Mouse (Mus musculus): ENCODE results near the gene Rhoh.

The Rhoh gene

DNA sequence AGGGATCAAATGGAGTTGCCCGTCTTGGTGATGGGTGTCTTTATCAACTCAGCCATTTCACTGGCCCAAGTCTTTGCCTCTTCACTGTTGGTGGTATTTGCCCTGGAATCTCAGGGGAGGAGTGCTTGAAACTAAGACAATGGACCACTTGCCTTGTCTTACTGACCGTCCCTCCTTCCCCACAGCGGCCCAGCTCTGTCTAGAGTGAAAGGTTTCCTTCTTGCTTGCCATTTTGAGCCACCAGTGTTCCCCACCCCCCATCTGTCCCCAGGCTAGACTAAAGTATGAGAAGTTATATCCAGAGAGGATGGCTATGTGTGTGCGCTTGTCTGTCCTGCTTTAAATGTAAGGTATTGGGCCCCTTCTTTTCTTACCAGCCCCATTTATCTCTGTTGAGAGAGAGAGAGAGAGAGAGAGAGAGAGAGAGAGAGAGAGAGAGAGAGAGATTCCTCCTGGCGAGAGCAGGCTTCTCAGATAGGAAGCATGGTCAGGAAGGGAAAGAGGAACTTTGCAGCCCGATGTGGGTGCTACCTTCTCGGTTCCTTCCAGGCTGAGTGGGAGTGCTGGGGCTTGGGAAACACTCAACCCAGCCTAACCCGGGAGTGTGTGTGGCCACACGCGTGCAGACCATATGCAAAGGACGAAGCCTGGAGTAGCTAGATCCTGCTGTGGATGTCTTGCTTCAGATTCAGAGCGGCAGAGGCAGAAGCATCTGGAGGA, 572 bp upstream of the Rhoh start:
- DNase-seq, result no peak

DNA sequence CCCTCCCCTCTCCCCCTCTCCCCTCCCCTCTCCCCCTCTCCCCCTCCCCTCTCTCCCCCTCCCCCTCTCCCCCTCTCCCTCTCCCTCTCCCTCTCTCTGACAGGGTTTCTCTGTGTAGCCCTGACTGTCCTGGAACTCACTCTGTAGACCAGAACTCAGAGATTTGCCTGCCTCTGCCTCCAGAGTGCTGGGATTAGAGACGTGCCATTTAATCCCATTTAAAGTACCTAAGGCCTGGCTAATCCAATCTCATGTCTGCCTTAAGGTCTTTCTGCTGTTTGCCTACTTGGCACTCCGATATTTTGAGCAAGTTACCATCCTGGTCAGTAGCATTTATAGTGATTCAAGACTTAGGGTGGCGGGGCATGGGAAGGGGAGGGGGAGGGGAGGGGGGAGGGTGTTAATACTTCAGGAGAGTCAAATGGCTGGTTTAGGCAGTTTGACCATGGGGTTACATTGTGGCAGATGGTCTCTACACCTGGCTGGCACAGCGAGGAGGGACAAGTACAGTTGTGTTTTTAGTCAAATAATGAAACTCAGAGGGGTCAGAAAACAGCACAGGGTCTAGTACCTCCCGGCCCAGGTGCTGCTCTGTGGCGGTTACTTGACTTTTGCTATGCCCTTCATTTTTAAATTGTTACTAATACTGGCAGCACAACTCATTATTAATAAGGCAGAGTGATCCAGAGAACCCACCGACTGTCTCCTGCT, 1.4 kb downstream of the Rhoh start:
- no peak for DNase-seq

DNA sequence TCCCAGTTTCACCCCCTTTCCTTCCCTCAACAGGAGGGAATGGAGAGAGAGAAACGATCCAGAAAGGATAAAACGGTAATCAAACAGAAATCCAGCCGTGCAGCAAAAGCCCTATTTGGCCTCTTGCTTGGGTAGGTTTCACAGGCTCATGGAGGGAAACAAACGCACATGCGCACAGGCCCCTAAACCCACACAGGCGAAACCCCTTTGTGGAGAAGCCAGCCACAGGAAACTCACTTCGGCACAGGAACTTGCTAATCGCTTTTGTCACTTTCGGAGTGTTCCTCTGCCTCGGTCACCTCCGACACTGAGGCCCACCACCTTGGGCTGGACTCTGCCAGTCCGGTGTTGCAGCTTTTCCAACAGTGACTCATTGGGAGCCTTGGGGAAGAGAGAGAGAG, 2.3 kb downstream of the Rhoh start:
- no peak for DNase-seq

DNA sequence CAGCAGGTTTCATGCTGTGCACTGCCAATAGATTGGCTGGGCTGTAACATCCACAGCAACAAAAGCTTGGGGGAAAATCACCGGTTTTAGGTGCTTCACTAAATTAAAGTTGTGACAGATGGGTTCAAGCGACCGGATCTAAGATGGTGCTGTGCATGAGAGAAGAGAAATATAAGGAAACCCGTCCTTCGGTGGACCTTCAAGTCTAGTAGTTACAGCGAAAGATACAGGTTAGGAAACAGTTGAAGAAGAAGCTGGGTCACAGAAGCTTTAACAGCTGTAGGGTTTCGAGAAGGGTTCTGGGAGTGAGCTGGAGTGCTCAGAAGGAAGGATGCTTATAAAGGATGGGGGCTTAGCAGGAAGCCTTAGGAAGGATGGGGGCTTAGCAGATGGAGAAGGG, 3.5 kb downstream of the Rhoh start:
- DNase-seq, result no peak

DNA sequence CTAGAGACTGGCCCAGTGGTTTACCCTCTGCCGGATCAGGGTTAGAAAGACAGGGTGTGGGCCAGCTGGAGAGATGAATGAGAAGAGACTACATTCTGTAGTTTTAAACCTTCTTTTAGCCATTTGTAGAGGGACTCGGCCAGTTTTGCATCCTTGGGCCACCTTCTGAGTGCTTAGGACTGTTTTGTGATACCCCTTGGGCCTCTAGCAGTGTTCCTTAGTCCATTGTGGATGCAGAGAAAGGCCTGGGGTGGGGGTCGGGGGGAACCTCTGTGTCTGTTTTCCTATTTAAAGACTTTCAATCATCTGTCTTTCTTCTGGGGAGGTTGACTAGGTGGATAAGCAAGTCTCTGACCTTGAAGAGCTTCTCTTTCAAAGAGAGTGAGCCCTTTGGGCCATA, 3.9 kb downstream of the Rhoh start:
- DNase-seq, result no peak

DNA sequence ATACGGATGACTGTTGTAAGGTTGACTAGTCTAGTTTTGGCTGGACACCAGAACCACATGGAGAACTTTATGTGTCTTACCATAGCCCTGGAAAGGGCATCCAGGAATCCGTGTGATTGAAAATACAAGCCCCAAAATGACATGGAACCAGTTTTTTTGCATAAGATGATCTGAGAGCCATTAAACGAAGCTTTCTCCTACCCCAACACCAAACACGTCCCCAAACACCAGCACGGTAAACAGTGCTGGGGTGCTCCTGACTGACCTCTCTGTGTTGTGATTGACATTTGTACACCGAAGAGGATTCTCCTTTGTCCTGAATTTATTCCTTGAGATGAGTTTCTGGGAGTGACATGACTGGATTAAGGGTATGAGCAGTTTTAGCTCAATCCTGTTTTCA, 5.6 kb downstream of the Rhoh start:
- no peak for DNase-seq

DNA sequence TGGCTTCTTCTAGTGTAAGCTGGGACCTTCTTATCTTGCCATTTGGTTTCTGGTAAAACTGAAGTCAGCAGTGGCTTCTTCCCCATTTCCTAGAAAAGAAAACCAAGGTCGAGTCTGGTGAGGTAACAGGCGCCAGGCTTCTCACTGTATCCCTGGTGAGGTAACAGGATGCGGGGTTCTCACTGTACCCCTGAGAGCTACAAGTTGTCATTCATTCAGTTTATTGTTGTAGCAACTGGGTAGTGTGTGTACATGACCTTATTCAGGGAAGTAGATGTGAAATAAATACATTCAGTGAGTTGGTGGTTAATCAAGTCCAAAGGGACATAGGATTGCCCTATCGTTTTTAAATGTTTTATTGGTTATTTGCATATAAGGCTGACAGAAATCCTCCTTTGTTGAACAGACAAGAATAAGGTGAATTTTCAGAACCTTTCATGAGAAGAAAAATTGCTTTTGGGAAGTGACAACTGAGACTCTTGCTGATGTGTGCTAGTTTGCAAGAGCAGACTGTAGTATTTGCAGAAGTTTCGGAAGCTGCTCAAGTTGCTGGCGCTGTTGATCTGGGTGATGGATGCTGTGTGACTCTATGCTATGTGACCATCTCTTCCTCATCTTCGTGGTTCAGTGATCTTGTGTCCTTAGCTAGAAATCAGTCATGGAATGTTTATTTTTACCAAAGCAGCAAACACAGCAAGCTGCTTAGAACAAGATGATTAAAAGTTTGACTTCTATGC, 6.5 kb downstream of the Rhoh start:
- no peak for DNase-seq

DNA sequence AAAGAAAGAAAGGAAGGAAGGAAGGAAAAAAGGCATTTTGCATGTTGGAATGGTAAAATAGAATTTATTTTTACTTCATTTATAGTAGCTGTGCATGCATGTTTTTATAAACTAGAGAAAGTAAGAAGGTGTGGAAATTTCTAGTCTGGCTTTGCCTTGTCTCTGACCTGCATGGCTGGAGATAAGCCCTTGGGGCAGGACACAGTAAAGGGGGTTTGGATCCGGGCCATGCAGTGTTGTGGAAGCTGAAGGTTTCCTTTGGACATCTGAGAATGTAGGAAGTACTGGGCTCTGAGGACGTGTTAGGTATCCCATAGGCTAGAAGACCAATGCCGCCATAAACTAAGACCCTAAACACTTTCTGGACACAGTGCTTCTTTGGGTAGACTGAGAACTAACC, 7.4 kb downstream of the Rhoh start:
- DNase-seq, result no peak

DNA sequence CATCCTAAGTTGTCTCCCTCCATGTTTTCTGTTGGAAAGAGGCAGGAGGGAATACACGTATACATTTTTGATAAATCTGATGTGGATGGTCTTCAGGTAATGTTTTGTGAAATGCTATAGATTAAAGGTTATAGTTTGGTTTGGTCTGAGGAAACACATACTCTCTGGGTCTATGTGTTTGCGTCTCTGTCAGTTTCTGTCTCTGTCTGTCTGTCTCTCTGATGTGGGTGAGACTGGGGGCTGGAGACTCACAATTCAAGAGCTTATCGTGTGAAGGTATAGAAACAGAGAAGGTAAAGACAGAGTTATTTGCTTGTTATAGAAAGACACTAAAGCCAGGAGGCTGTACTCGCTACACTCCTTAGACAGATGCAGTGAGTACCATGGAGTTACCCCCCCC, 8.6 kb downstream of the Rhoh start:
- DNase-seq, result no peak

DNA sequence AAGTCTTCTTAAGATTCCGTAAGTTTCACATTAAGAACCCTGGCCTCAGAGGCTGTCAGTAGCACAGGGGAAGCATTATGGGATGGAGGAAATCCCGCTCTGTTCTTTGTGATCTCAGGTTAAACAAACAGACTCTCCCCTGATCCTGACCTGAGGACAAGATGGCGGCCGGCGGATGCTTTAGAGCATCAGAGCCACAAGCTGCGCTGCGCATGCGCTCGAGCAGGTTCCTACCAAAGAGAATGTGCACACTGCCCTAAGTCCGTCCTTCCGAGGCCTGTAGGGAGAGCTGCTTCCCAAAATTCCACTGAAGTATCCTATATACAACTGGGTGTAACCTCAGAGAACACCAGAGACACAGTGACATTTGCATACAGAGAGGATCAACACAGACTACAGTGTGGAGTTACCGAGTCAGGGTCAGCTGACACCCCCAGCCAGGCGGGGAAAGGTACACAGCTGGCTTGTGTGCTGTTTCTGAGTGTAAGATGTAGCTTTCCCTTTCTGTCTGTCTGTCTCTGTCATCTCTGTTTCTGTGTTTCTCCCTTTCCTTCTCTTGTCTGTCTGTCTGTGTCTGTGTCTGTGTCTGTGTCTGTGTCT, 10.4 kb downstream of the Rhoh start:
- DNase-seq, result no peak

DNA sequence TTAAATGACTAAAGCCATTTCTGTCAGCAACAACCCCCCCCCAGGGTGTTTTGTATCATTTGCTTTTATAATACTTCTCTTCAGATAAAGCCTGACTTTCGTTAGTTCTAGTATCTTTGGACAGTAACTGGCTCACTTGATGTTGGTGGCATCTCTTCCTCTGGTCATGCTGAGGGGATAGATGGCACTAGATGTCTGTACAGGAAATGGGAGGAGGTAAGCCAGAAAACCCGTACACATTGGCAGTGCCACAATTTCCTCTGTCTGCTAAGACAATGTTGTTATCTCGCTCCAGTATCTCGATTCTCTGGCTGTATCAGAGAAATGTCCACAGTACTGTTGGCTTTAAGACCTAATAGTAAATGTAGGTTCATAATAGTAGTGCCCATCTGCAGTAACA, 12.2 kb downstream of the Rhoh start:
- DNase-seq, result no peak

DNA sequence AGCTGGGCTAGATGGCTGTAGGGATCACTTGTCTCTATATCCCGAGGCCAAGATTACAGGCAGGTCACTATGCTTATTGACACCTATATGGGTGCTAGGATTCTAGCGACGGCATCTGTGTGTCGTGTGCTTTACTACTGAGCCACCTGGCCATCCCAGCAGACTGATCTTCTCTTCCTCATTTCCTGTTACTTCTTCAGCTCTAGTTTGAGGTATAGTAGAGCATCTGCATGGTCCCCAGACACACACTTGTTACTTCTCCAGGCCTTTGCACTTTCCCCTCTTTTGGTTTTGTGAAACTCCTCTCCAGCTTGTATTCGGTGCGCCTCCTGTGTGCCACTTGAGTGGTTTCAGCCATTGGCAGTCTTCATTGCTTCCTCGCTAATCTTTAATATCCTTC, 14.3 kb downstream of the Rhoh start:
- no peak for DNase-seq

DNA sequence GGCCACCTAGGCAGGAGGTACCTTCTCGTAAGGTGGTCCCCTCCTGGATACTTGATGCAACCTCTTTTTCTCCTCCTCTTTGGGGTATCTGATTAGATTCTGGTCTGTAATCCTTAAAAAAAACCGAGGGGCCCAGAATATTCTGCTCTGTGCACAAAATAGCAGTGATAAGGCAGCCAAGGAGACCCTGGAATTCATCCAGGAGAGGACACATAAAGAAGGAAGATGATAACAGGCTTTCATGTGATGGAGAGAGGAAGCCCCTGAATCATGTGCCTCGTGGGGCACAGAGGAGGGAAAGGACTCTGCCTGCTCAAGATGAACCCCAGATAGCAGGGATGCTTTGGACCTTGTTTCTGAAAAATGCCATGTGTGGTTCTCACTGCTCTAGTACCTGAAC, 17.4 kb downstream of the Rhoh start:
- no peak for DNase-seq

DNA sequence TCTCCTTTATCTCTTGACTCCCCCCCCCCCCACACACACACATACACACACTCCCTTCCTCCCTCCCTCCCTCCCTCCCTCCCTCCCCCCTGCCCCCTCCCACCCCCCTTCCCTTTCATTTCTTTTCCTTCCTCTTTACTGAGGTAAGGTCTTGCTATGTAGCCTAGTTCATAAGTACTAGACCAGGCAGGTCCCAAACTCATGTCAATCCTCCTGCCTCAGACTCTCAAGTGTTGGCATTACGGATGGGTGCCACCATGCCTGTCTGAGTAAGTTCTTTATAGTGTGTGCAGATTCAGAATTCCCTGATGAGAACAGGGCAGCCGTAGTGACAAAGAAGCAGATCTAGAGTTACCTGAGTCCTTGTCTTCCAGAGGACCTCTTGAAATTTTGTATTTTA, 20.2 kb downstream of the Rhoh start:
- no peak for DNase-seq

DNA sequence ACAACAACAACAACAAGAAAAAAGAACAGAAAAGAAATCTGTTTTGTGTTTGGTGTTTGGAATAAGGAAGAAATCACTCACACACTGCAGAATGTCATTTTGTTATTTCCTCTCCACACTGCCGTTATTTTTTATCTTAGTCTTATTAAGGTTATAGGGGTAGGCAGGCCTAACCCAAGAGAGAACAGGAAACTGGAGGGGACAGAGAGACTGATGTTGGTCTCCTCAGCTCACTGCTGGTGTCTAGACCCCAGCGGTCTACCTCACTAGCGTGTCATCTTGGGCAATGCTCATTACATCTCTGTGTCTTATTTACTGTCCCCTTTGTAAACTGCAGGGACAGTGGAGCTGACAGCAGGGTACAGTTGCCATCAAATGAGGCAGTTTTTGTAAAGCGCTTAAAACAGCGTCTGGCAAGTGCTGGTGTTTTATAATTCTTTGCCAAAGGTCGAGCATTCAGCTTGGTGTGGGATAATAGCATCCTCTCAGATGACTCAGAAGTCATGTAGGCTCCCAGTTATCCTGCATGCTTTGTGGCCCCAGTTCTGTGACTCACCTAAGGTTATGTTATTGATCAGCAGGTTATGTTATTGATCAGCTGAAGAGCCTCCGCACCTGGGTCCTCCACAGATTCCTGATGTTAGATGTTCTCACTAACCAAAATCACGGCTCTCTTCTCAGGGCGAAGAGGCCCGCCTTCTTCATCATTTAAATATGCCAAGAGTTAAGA, 21.6 kb downstream of the Rhoh start:
- no peak for DNase-seq

DNA sequence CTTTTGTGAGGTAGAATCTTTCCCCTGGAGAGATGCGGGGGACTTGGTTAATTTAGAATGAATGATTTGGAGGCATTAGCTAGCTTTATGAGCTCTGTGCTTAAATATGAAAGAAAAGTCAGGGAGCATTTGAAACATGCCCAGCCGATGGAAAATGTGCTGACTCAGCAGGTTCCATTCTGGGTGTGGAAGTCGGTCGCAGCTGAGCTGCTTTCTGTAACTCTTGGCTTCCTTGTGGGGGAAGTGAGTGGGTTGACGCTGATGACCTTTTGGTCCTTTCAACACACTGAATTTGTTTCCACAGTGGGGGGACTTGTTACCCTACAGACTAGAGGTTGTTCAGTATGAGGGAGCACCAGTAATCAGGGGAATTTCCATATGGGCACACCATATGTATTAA, 22.3 kb downstream of the Rhoh start:
- no peak for DNase-seq

DNA sequence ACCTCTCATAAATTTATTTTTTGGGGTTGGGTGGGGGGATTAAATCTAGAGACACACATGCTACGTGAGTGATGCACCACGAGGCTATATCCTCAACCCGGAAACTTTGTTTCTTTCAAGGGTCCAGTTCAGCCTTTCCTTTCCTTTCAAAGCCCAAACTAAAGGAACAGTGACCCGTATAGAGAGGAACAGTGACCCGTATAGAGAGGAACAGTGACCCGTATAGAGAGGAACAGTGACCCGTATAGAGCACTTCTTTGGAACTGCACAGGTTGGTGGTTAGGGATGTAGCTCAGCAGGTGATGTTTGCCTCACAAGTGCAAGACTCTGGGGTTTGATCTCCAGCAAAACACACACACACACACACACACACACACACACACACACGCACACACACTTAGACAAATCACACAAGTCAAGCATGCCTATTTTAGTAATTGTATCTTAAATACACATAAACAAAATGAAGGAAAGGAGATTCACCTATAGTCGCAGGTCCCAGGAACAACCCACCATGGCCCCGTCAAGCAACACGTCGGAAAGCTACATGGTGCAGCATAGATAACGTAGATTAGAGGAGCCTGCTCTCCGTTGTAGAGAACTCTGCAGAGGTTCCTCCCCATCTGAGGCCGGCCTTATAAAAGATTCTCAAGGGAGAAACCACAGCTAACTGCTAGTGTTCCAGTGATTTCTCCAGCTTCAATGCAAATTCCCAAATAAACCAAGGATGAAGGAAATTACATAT, 24.9 kb downstream of the Rhoh start:
- DNase-seq, result no peak

DNA sequence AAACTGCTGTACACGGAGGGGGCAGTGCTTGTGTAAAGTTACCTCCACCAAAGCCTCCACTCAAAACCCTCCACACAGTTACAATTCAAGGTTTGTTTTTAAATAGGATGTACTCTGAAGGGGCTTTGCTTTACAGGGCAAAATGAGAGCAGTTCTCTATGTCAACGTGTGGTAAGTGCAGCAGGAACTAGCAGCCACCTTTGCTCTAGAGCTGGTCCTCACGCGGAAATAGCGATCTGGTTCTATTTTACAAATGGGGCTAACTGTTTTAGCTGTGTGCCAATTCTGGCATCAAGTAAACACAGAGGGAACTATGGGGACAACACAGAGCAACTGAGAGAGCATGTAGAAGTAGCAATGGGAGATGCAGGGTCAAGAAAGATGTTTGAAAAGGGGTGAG, 27.1 kb downstream of the Rhoh start:
- DNase-seq, result no peak

DNA sequence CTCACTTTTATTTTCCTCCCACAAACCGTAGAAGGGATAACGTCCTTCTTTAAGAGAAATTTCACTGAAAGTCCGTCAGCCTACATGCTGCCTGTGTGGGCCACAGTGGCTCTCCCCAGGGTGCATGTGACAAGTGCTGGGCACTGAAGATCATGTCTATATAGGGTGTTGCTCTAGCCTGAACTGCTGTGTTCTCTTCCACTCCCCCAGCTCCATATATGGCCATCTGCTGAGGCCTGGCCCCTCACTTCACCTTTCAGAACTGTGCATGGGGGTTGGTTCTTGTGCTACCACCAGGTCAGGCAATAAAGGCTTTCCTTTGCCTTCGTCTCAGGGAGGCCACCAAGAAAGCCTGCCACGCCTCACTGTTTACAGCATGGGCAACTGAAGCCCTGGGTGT, 28.0 kb downstream of the Rhoh start:
- no peak for DNase-seq

DNA sequence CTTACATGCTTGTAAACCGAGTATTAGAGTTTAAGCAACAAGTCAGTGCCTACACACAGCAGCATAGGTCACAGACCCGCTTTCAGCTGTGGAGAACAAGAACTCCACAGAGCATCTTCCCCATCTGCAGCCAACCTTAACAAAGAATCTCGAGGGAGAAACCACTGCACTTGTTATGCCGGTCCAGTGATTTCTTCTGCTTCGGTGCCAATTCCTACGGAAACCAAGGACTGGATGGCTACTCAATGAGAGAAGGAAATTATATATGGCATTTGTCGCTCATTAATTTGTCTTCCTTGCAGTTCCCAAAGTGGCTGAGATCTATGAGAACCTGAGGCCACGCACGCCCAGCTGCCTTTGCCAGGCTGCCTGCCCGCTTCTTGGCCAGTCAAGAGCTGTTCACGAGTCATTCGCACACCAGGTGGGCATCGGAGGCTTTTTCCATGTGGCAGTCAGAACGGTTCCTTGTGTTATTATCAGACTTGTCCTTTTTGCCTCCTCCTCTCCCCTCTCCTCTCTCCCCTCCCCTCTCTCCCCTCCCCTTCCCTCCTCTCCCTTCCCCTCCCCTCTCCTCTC, 30.3 kb downstream of the Rhoh start:
- DNase-seq, result peak; percentile 8 to 12

DNA sequence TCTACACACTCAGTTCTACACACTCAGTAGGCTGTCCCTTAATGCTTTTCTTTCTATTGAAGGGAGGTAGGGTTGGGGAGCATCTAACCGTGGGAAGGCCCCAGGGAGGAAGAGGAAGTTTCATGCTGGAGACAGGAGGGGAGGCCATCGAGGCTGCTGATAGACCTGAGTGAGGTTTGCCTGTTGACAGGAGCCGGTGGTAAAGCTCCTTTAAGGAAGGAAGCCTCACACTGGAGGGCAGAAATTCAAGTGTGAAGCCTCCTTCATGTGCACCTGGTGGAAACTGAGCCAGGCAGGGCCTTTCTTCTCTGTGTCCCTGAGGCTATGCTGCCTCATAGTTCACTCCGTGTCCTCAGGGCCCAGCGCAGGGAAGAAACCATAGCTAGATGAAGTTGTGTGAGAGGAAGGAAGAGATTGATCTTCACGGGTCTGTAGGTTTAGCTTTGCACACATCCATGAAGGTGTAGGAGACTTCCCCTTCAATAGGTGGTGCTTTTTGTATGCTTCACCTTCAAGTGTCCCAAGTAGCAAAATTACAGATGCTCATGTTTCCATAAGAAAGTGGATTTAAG, 34.2 kb downstream of the Rhoh start:
- no peak for DNase-seq

DNA sequence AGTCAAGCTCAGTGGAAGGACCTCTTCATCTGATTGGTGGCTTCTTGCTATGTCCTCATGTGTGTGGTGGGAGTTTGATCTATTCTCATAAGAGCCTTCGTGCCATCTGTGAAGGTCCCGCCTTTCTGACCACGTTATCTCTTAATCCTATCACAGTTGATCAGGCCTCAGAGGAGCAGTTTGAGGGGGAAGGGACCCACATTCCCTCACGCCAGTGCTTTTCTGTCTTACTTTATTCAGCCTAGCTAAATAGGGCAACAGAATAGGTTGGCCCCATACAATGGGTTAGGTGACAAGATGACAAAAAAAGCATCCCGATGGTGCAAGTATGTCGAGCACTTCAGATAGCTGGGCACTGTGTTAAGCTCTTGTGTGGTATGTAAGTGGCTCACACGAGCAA, 34.8 kb downstream of the Rhoh start:
- no peak for DNase-seq

Measured in cerebellum, postnatal 36 days (tissue).